Mouse (Mus musculus): ENCODE data around the gene 1700125H20Rik.

- TF ChIP-seq CTCF (IDR thresholded peaks at IDR 0.05; ENCODE audit: low read depth) (no peak), EP300 (IDR thresholded peaks at IDR 0.05; ENCODE audit: low read depth) (no peak)
Observed at GRCm38 (mm10) chr11:85211151-85211550, 40.9 kb downstream of the 1700125H20Rik start.
